Mouse (Mus musculus): ENCODE results near the gene Wt1. TPM values are rescaled to one million over a fixed set of nuclear protein-coding genes. Genes with fewer than 3 reads are reported as not detected.

Wt1 gene
- polyA plus RNA-seq, 1 experiment from 2014 or later, result not detected

GRCm38 (mm10) chr2:105127531-105128480, 1.5 kb downstream of the Wt1 start:
- ATAC-seq, result 0 out of 2 replicates have a peak, but pooled peaks have one; percentile 5
- H3K27ac ChIP-seq, result no peak overlapping the region
- peaks cover 21% of the 10 kb centered on the region for H3K4me1 ChIP-seq
- H3K4me2 ChIP-seq, result peak overlapping the region; percentile 53
- H3K9ac ChIP-seq, result no peak overlapping the region
- under 1% methylated on average over 52 of the region's 52 CpGs for whole genome bisulfite sequencing
- H3K9me3 ChIP-seq (replicated peaks), result no peaks in the 10 kb centered on the region
- H3K27me3 ChIP-seq, result peaks cover 99% of the 10 kb centered on the region
- H3K36me3 ChIP-seq (ENCODE audit: poor library complexity, severe bottlenecking), result no peaks in the 10 kb centered on the region
- no peak overlapping the region; the same call in 1 of the 2 replicates for H3K4me3 ChIP-seq

DNA sequence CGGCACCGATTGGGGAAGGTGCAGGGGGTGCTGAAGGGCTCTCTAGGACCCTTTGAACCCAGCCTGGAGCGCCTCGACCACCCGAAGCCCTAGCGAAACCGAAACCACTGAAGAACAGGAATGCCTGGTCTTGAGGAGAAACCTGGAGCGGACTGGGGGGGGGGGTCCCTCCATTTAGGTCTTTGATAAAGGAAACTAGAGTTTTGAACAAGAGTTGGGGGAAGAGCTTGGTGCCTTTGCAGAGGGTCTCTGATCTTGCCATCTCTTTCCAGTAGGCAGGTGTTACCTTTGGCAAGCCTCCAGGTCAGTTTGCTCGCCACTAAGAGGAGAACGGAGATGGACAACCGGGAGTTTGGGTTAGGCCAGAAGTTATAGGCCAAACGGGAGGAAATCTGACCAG, 2.2 kb downstream of the Wt1 start:
- peaks cover 18% of the 10 kb centered on the region for H3K4me1 ChIP-seq
- peaks cover 100% of the 10 kb centered on the region for H3K27me3 ChIP-seq
- no peak overlapping the region for H3K4me2 ChIP-seq
- no peak overlapping the region for H3K27ac ChIP-seq
- H3K9ac ChIP-seq, result no peak overlapping the region
- no peak overlapping the region for H3K4me3 ChIP-seq
- no peak for ATAC-seq
- no peaks in the 10 kb centered on the region for H3K9me3 ChIP-seq (replicated peaks)
- 2% methylated on average over 12 of the region's 12 CpGs for WGBS
- H3K36me3 ChIP-seq (ENCODE audit: poor library complexity, severe bottlenecking), result no peaks in the 10 kb centered on the region

GRCm38 (mm10) chr2:105130351-105131060, 4.2 kb downstream of the Wt1 start:
- Histone ChIP-seq H3K4me1 (peaks cover 22% of the 10 kb centered on the region), H3K4me2 (peak overlapping the region; percentile 33), H3K27ac (no peak overlapping the region), H3K36me3 (ENCODE audit: poor library complexity, severe bottlenecking) (no peaks in the 10 kb centered on the region), H3K9ac (no peak overlapping the region), H3K9me3 (replicated peaks) (no peaks in the 10 kb centered on the region), H3K27me3 (peaks cover 100% of the 10 kb centered on the region), H3K4me3 (0 out of 2 replicates have a peak overlapping the region, but pooled peaks have one; percentile 6)
- WGBS, result under 1% methylated on average over 32 of the region's 32 CpGs
- no peak for ATAC-seq

DNA sequence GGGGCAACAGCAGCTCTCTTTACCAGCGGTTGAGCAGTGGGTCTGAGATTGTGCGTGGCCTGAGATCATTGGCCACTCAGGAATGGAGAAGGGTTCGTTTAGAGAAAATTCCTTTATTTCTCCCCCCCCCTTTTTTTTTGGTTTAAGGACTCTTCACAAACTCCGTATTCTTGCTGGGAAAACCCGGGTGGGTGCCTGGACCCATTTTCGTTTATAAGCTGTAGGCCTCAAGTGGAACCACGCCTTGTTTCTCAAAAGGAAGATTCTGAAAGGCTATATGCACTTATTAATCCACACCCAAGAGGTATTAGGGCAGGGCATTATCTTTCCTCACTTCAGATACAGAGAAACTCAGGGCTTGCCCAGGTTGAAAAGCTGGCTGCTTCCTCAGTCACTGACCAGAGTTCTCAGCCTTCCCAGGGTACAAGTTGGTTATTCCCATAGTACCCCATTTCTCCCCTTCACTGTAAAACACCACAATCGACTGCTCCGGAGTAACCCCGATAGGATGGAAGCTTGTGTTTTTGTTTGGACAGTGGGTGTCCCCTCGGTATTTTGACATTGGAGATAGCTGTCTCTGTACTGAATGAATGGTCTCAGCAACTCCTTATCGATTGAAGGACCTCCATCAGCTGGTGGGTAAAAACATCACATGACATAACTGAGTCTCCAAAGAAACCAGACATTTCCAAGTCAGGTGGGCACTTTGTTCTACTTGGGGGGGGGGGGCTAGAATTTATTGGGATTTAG, 4.9 kb downstream of the Wt1 start:
- Histone ChIP-seq H3K9ac (no peak overlapping the region), H3K27ac (no peak overlapping the region), H3K9me3 (replicated peaks) (no peaks in the 10 kb centered on the region), H3K4me3 (0 out of 2 replicates have a peak overlapping the region, but pooled peaks have one; percentile 6), H3K4me1 (peaks cover 21% of the 10 kb centered on the region), H3K4me2 (peak overlapping the region; percentile 33; the same call in 1 of the 2 replicates), H3K36me3 (ENCODE audit: poor library complexity, severe bottlenecking) (no peaks in the 10 kb centered on the region), H3K27me3 (peaks cover 100% of the 10 kb centered on the region)
- 6% methylated on average over 12 of the region's 12 CpGs for WGBS
- ATAC-seq, result no peak

DNA sequence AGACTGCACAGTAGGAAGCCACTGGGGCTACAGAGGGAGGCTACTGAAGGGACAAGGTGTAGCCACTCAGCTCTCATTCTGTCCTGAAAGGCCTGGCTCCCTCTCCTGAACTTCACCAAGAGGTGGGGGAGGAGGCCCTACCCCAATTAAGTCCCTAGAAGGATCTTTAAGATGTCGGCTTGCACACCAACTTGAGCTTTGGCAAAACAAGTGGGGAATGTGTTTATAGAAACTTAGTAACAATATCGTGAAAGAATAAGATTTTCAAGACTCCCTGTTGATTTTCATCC, 5.4 kb downstream of the Wt1 start:
- WGBS, result 0% methylated on average over 2 of the region's 2 CpGs
- no peak overlapping the region for H3K4me3 ChIP-seq
- H3K4me1 ChIP-seq, result peaks cover 16% of the 10 kb centered on the region
- H3K9me3 ChIP-seq (replicated peaks), result no peaks in the 10 kb centered on the region
- no peaks in the 10 kb centered on the region for H3K36me3 ChIP-seq (ENCODE audit: poor library complexity, severe bottlenecking)
- no peak overlapping the region for H3K9ac ChIP-seq
- no peak for ATAC-seq
- peaks cover 100% of the 10 kb centered on the region for H3K27me3 ChIP-seq
- no peak overlapping the region for H3K4me2 ChIP-seq
- no peak overlapping the region for H3K27ac ChIP-seq

GRCm38 (mm10) chr2:105132300-105132699, 6.0 kb downstream of the Wt1 start:
- Histone ChIP-seq H3K4me3 (no peak overlapping the region), H3K27ac (no peak overlapping the region), H3K9ac (no peak overlapping the region), H3K9me3 (replicated peaks) (no peaks in the 10 kb centered on the region), H3K4me2 (no peak overlapping the region), H3K27me3 (peaks cover 100% of the 10 kb centered on the region), H3K36me3 (ENCODE audit: poor library complexity, severe bottlenecking) (no peaks in the 10 kb centered on the region), H3K4me1 (peaks cover 11% of the 10 kb centered on the region)
- ATAC-seq, result no peak
- WGBS, result under 1% methylated on average over 17 of the region's 17 CpGs

GRCm38 (mm10) chr2:105132933-105133795, 6.8 kb downstream of the Wt1 start:
- ATAC-seq, result 0 out of 2 replicates have a peak, but pooled peaks have one; percentile 44
- WGBS, result 1% methylated on average over 43 of the region's 43 CpGs
- no peak overlapping the region for H3K27ac ChIP-seq

GRCm38 (mm10) chr2:105134296-105134695, 8.0 kb downstream of the Wt1 start:
- H3K4me3 ChIP-seq, result no peak overlapping the region

More at GRCm38 (mm10) chr2:105132933-105133795, 6.8 kb downstream of the Wt1 start:
- Histone ChIP-seq H3K4me2 (no peak overlapping the region), H3K9me3 (replicated peaks) (no peaks in the 10 kb centered on the region), H3K4me3 (no peak overlapping the region), H3K36me3 (ENCODE audit: poor library complexity, severe bottlenecking) (no peaks in the 10 kb centered on the region), H3K4me1 (peaks cover 8% of the 10 kb centered on the region), H3K27me3 (peaks cover 100% of the 10 kb centered on the region), H3K9ac (no peak overlapping the region)

GRCm38 (mm10) chr2:105139471-105139870, 13.1 kb downstream of the Wt1 start:
- 81% methylated on average over 7 of the region's 7 CpGs for WGBS
- peaks cover 55% of the 10 kb centered on the region for H3K27me3 ChIP-seq
- H3K4me1 ChIP-seq, result peaks cover 10% of the 10 kb centered on the region
- H3K36me3 ChIP-seq (ENCODE audit: poor library complexity, severe bottlenecking), result no peaks in the 10 kb centered on the region
- no peak overlapping the region for H3K4me2 ChIP-seq
- H3K4me3 ChIP-seq, result no peak overlapping the region
- no peak overlapping the region for H3K9ac ChIP-seq
- H3K9me3 ChIP-seq (replicated peaks), result no peaks in the 10 kb centered on the region
- H3K27ac ChIP-seq, result no peak overlapping the region
- ATAC-seq, result no peak

More at GRCm38 (mm10) chr2:105134296-105134695, 8.0 kb downstream of the Wt1 start:
- Histone ChIP-seq H3K4me1 (peaks cover 8% of the 10 kb centered on the region), H3K9me3 (replicated peaks) (no peaks in the 10 kb centered on the region), H3K27me3 (peaks cover 98% of the 10 kb centered on the region), H3K27ac (no peak overlapping the region), H3K36me3 (ENCODE audit: poor library complexity, severe bottlenecking) (no peaks in the 10 kb centered on the region), H3K4me2 (no peak overlapping the region), H3K9ac (no peak overlapping the region)
- 0% methylated on average over 18 of the region's 19 CpGs for WGBS
- peak; percentile 69; the same call in 1 of the 2 replicates for ATAC-seq

DNA sequence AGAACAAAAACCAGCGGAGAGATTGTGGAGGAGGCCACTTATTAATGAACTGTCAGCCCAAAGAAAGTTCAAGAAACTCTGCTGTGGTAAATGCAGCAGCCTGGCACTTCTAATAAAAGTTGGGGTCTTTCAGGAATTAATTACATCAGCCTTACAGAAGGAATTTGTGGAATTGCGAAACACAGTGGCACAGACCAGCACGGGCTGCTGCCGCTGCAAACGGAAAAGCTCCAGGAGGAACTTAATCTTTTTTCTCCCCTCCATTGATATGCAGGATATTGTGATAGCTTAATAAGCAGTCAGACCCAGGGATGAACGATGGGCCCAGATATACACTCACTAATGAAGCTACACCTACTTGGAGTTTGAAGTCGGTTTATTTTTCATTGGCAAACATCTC, 15.0 kb downstream of the Wt1 start:
- H3K4me2 ChIP-seq, result no peak overlapping the region
- no peak overlapping the region for H3K4me3 ChIP-seq
- H3K27ac ChIP-seq, result no peak overlapping the region
- peaks cover 36% of the 10 kb centered on the region for H3K27me3 ChIP-seq
- H3K9me3 ChIP-seq (replicated peaks), result no peaks in the 10 kb centered on the region
- WGBS, result 26% methylated on average over 7 of the region's 7 CpGs
- no peak overlapping the region for H3K9ac ChIP-seq
- peaks cover 9% of the 10 kb centered on the region; the same call in 1 of the 2 replicates for H3K4me1 ChIP-seq
- no peak for ATAC-seq
- no peaks in the 10 kb centered on the region for H3K36me3 ChIP-seq (ENCODE audit: poor library complexity, severe bottlenecking)

GRCm38 (mm10) chr2:105143731-105144130, 17.4 kb downstream of the Wt1 start:
- 93% methylated on average over 14 of the region's 14 CpGs for WGBS
- H3K4me1 ChIP-seq, result peaks cover 9% of the 10 kb centered on the region; the same call in 1 of the 2 replicates
- no peaks in the 10 kb centered on the region for H3K9me3 ChIP-seq (replicated peaks)
- ATAC-seq, result no peak
- no peaks in the 10 kb centered on the region for H3K36me3 ChIP-seq (ENCODE audit: poor library complexity, severe bottlenecking)
- no peak overlapping the region for H3K4me2 ChIP-seq
- no peak overlapping the region for H3K4me3 ChIP-seq
- H3K27ac ChIP-seq, result no peak overlapping the region
- peaks cover 12% of the 10 kb centered on the region; the same call in 1 of the 2 replicates for H3K27me3 ChIP-seq
- no peak overlapping the region for H3K9ac ChIP-seq

Data from forebrain, embryonic 13.5 days (tissue).